Mouse (Mus musculus): ENCODE data around the gene Prrc2c.

Prrc2c gene

GRCm38 (mm10) chr1:162740401-162740835 lies at the start of gene Prrc2c:
TSS of gene Prrc2c (minus strand) at chr1:162740556.
- in situ Hi-C loops (cut with MboI; ENCODE audit: unreplicated experiment in 2 of 2) = no loop called here

DNA sequence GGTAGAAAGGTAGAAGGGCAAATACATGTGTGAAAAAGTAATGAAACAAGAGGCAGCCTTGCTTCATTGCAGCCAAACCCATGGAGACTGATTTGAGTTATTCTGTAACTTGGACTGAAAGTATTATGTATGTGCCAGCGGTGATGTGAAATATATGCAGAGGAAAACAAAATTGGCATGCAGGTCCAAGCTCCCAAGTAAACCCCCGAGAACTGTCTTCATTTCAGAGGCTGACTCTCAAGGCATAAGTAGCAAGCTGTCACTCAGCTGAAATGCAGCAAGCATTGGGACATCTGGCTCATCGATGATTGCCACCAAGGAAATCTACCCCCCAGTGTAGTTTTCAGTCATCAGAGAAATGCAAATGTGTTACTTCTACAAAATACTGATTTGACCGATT lies 44.9 kb upstream of the Prrc2c start:
- in situ Hi-C loops (cut with MboI; ENCODE audit: unreplicated experiment in 2 of 2) = loop anchor here in 1 of 2 experiments (25.0 kb wide), 1 partner anchor 423 kb away; no protein-coding TSS in a partner anchor

GRCm38 (mm10) chr1:162783669-162784248 lies 43.4 kb upstream of the Prrc2c start:
- in situ Hi-C loops (cut with MboI; ENCODE audit: unreplicated experiment in 2 of 2) = loop anchor here in 1 of 2 experiments (25.0 kb wide), 1 partner anchor 421 kb away; no protein-coding TSS in a partner anchor

- in situ Hi-C loops (cut with MboI; ENCODE audit: unreplicated experiment in 2 of 2) = loop anchor here in 1 of 2 experiments (25.0 kb wide), 1 partner anchor 419 kb away; no protein-coding TSS in a partner anchor
These were observed 40.7 kb upstream of the Prrc2c start for GRCm38 (mm10) chr1:162781035-162781434.

DNA sequence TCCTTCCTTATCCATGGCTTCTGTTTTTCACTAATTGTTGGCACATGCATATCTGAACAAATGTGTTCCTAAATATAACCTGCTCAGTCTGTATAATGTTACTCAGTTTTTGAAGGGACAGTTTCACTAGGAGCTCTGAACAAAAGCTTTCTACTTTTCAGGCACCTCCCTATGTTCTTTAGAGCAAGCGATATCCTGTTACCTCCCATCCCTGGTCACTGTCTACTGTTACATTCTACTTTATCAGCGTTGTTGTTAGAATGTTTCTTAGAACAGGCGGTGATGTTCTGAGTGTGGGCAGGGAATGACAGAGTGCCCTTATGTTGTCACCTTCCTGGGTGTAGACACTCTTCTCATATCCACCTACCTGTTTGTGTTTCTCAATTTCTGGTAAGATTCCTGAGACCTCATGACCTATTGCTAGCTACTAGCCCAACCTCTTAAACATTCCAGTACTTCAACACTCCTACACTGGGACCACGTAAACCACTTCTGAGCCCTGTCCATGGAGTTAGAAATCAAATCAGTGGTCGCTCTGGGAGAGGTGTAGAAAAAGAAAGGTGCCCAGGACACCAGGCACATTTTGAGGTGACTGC lies 37.7 kb upstream of the Prrc2c start:
- in situ Hi-C loops (cut with MboI; ENCODE audit: unreplicated experiment in 2 of 2) = loop anchor here in 1 of 2 experiments (25.0 kb wide), 1 partner anchor 416 kb away; no protein-coding TSS in a partner anchor

DNA sequence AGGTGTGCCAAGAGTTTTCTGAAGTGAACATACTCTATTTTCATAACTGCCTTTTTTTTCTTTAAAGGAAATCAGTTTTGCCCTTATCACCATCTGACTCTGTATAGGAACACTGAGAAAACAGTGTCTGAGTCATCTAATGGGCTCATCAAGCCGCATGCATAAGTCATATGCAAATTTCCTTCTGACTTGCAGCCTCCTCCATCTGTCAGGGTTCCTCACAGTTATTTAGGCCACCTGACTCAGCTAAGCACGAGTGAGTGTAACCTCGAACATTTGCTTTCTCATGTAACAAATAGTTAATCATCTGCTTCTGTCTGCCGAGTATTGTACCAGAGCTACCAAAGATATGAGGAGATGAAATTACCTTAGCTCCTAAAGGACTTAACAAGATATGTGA lies 33.3 kb upstream of the Prrc2c start:
- in situ Hi-C loops (cut with MboI; ENCODE audit: unreplicated experiment in 2 of 2) = no loop called here

DNA sequence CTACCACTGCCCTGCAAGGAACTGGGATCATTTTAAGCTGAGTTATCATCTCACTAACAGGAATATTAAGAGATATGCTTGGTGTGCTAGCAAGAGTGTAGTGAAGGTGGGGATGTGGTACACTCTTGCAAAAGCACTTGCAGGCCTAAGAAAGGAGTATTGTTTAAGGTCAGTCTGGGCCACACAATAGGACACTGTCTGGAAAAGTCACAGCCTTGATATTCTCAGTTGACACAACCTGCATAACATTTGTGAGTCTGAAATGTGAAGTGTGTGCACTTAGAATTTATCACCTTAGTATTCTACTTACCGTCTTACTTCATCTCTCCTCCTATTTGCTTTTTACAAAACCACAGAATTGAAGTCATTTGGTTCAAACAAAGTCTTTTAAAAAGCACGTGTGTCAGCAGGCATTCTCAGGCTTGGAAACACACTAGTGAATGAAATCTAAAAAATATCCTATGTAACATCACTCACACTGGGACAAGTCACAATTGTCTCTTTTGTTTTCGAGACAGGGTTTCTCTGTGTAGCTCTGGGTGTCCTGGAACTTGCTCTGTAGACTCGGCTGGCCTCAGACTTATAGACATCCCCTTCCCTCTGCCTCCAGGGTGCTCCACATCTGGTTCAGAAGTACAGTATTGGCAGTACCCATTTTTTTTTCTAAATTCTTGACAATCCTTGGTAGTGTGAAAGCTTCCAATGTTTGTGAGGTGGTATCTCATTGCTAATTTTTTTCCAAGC lies 31.4 kb upstream of the Prrc2c start:
- in situ Hi-C loops (cut with MboI; ENCODE audit: unreplicated experiment in 2 of 2) = no loop called here

- in situ Hi-C loops (cut with MboI; ENCODE audit: unreplicated experiment in 2 of 2) = no loop called here
These were observed 11.7 kb upstream of the Prrc2c start for GRCm38 (mm10) chr1:162752009-162752408.

DNA sequence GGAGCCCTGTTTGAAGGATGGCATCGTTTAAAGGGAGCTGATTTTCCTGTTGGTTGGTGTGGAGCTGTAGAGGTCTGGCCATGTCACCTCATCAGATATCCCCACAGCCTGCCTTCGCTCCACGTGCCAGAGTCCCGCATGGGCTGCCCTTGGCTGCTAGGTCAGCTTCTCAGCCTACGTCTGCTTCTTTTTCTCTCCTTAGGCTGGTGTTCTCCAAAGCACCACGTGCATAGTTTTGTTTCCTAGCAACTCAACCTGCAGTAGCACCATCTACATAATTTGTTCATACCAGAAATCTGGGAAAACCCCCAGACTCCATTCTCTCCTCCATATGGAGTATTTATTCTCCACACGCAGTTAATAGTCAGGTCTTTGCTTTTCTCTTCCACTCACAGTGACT lies 9.3 kb upstream of the Prrc2c start:
- in situ Hi-C loops (cut with MboI; ENCODE audit: unreplicated experiment in 2 of 2) = no loop called here

DNA sequence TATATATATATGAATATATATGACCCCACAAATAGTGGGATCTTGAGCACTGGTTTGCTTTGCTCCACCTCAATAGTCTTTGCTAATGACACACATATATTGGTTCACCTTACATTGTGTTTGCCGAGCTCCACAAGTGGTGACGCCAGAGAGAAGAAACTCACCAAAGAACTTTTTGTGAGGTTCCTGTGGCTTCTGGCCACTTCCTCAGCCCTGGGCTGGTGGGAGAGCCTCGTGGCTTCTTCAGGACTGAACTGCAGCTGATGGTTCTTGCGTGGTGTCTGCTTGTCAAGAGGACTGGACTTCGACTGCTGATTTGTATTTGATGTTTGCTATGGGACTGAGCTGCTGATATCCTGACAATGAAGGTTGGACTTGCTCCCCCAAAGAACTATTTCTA lies 8.4 kb upstream of the Prrc2c start:
- in situ Hi-C loops (cut with MboI; ENCODE audit: unreplicated experiment in 2 of 2) = no loop called here

DNA sequence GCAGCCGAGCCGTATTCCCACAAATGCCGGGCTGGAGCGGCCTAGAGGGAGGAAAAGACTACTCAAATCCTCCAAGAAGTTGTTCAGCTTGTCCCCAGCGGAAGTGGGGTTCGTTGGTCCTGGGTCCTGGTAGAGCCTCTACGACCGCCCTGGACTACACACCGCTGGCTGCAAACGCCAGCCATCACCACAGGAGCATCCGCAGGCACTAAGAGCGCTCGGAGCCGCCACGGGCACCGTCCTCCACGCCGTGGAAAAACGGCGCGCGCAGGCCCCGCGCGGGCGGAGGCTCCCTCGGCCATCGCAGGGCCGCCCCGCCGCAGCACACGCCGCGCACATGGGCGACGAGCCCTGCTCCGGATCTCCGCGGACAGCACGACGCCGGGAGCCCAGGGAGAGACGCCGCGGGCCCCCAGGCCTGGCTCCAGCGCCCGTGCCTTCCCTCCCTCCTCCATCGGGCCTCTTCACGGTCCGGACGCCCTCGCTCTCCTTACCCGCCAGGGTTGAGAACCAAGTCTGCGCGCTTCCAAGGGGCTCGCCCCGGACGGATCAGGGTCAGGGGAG lies 443 bp downstream of the Prrc2c start:
- in situ Hi-C loops (cut with MboI; ENCODE audit: unreplicated experiment in 2 of 2) = no loop called here

DNA sequence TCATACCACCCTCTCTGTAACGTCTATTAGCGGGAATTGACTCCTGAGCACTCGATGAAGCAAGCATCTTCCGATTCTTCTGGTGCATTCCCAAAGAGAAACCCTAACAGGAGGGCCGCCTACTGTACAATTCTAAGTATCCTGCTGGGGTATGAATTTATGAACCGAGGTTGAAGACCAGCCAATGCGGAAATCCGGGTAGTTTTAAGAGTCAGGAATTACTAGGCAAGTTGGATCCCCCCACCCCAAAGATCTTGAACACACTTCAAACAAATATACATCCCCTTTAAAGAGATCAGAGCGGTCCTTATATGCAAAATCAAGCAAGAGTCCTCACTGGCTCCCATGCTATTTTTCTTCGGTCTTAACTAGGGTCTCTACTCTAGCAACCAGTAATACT lies 950 bp downstream of the Prrc2c start:
- in situ Hi-C loops (cut with MboI; ENCODE audit: unreplicated experiment in 2 of 2) = no loop called here

- in situ Hi-C loops (cut with MboI; ENCODE audit: unreplicated experiment in 2 of 2) = no loop called here
These were observed 1.9 kb downstream of the Prrc2c start for GRCm38 (mm10) chr1:162738472-162738871.

- in situ Hi-C loops (cut with MboI; ENCODE audit: unreplicated experiment in 2 of 2) = no loop called here
These were observed 5.3 kb downstream of the Prrc2c start for GRCm38 (mm10) chr1:162735084-162735483.

GRCm38 (mm10) chr1:162734283-162734682 lies 6.1 kb downstream of the Prrc2c start:
- in situ Hi-C loops (cut with MboI; ENCODE audit: unreplicated experiment in 2 of 2) = no loop called here

DNA sequence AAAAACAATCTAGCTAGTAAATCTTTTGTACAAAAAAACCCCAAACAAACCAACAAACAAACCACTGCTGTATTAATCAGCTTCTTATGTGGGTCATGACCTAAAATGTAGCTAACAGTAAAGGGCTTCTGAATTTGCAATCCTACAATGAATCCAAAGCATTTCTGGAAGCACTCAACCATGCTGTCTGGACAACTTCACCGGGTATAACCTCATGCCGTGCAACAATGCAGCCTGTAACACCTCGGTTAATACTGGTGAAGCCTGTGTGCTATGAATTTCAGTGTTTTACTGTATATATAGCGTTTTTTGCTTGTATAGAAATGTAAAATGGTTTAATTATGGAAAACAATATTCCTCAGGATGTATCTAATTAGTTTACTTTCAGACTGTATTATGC lies 8.3 kb downstream of the Prrc2c start:
- in situ Hi-C loops (cut with MboI; ENCODE audit: unreplicated experiment in 2 of 2) = no loop called here

DNA sequence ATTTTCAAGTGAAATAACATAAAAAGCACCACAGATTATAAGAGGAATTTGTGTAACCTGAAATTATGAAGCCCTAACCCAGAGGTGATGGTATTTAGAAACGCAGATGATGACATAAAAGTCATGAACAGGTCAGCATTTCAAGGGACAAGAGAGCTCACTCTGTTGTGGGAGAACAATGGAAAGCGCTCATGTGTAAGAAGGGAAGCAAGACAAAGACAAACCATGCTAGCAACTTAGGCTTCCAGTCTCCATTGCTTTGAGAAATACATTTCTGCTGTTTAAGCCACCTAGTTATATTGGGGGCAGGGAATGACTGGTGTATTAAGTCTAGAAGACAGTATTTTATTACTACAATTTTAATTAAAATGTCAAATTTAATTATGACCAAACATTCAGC lies 10.9 kb downstream of the Prrc2c start:
- in situ Hi-C loops (cut with MboI; ENCODE audit: unreplicated experiment in 2 of 2) = no loop called here

- in situ Hi-C loops (cut with MboI; ENCODE audit: unreplicated experiment in 2 of 2) = no loop called here
These were observed 12.4 kb downstream of the Prrc2c start for GRCm38 (mm10) chr1:162727981-162728380.

- in situ Hi-C loops (cut with MboI; ENCODE audit: unreplicated experiment in 2 of 2) = loop anchor here (25.0 kb wide), 4 partner anchors 886 to 1761 kb away; partner anchors contain the start of gene Scyl3 (in 1 of the 2)
These were observed 16.7 kb downstream of the Prrc2c start for GRCm38 (mm10) chr1:162723610-162724009.

GRCm38 (mm10) chr1:162720645-162721044 lies 19.7 kb downstream of the Prrc2c start:
- in situ Hi-C loops (cut with MboI; ENCODE audit: unreplicated experiment in 2 of 2) = loop anchor here (25.0 kb wide), 4 partner anchors 883 to 1758 kb away; partner anchors contain the start of gene Scyl3 (in 1 of the 2)
